Mouse (Mus musculus) liver, embryonic 16.5 days (tissue): ENCODE measurements around the gene Rb1. TPM values are rescaled to one million over a fixed set of nuclear protein-coding genes. Genes with fewer than 3 reads are reported as not detected.

Source experiments
- ATAC-seq: fragments of 200-750 bp; cut with Nextera tagmentation; 2 replicates; pipeline ENCODE4 v1.8.0; 2017; ENCODE audit warnings: low read depth, mild to moderate bottlenecking, moderate number of reproducible peaks, moderate library complexity
- H3K27ac ChIP-seq: fragments of 300-500 bp; sonication (generic); 2 replicates; pipeline ENCODE4 v1.5.1; 2014; ENCODE audit warnings: mild to moderate bottlenecking, low read length
- H3K27me3 ChIP-seq: fragments of 300-500 bp; sonication (generic); 2 replicates; pipeline ENCODE4 v1.6.1; 2014; ENCODE audit warnings: low read depth, low read length, mixed read lengths; ENCODE audit not compliant: control insufficient read depth, insufficient read depth
- H3K36me3 ChIP-seq: fragments of 300-500 bp; sonication (generic); 2 replicates; pipeline ENCODE4 v1.6.1; 2014; ENCODE audit warnings: mild to moderate bottlenecking; ENCODE audit not compliant: control insufficient read depth, insufficient read depth
- H3K4me1 ChIP-seq: fragments of 300-500 bp; sonication (generic); 2 replicates; pipeline ENCODE4 v1.6.1; 2014; ENCODE audit warnings: low read depth, low read length, mixed read lengths; ENCODE audit not compliant: control insufficient read depth
- H3K4me2 ChIP-seq: fragments of 300-500 bp; sonication (generic); 2 replicates; pipeline ENCODE4 v1.6.1; 2014; ENCODE audit warnings: low read depth, low read length, mixed read lengths
- H3K4me3 ChIP-seq: fragments of 300-500 bp; sonication (generic); 2 replicates; pipeline ENCODE4 v1.5.1; 2014; ENCODE audit warnings: low read depth, mild to moderate bottlenecking, low read length
- H3K9ac ChIP-seq: fragments of 300-500 bp; sonication (generic); 2 replicates; pipeline ENCODE4 v1.6.1; 2014; ENCODE audit warnings: low read depth, low read length
- H3K9me3 ChIP-seq: fragments of 300-500 bp; sonication (generic); replicated peaks from 2 replicates; pipeline ENCODE4 v1.6.1; 2016; ENCODE audit warnings: low read length; ENCODE audit not compliant: control insufficient read depth
- whole genome bisulfite sequencing: fragments of 180-500 bp; shearing (Covaris S2); extraction: QIAGEN DNeasy Blood & Tissue Kit; methylation state at CpG from one replicate; pipeline ENCODE4 v1.1.7; 2014; ENCODE audit not compliant: insufficient replicate concordance; 5-methylcytosine and 5-hydroxymethylcytosine counted together
- microRNA counts: library from miRNA; unstranded; fragments of <30 nt; microRNA quantifications from one replicate; lab custom pipeline; 2016
- microRNA-seq: library from miRNA; unstranded; fragments of <30 nt; microRNA quantifications from one replicate; pipeline ENCODE4, GENCODE M21; 2016
- polyA plus RNA-seq: library from polyadenylated mRNA; unstranded; fragments of >200 nt; fragmentation: Nextera tagmentation; extraction: Ambion mirVana; gene quantifications from 2 replicates; pipeline ENCODE4 v1.2.1, GENCODE M21; 2015

Gene Rb1
- polyA plus RNA-seq, 1 experiment from 2014 or later = 18.5 TPM

- H3K9ac ChIP-seq = no peak overlapping the region
- WGBS = 41% methylated on average over 5 of the region's 5 CpGs
- no peak overlapping the region for H3K4me3 ChIP-seq
- no peak overlapping the region for H3K27ac ChIP-seq
- H3K4me2 ChIP-seq = no peak overlapping the region
- H3K9me3 ChIP-seq = no peaks in the 10 kb centered on the region
- H3K27me3 ChIP-seq = no peaks in the 10 kb centered on the region
- H3K36me3 ChIP-seq = no peaks in the 10 kb centered on the region
- ATAC-seq = no peak
- H3K4me1 ChIP-seq = no peaks in the 10 kb centered on the region; the same call in 1 of the 2 replicates
These were observed 188.4 kb downstream of the Rb1 start for GRCm38 (mm10) chr14:73137234-73137633.

MicroRNAs encoded within 50 kb of the gene (microRNA counts, 519-probe panel; counts per million panel counts)
- microRNA mmu-miR-687 (lab: Ali Mortazavi, UCI) = 60.7 counts per million

Small RNA genes within 50 kb of the gene (microRNA-seq; reads per million reads assigned to microRNA genes)
- not detected for gene Mir687

Other genes with a start within 250 kb of the Rb1 start
- 19.5 and 21.4 TPM in 2 replicates for gene Rcbtb2, start 202.8 kb downstream of the Rb1 start, polyA plus RNA-seq
- gene Lpar6, start 87.9 kb downstream of the Rb1 start, polyA plus RNA-seq = 5.9 TPM in 2 replicates
- 588 and 605 TPM in 2 replicates for gene Itm2b, start 59.5 kb upstream of the Rb1 start, polyA plus RNA-seq
- gene Med4, start 184.2 kb upstream of the Rb1 start, polyA plus RNA-seq = 24.4 and 26.5 TPM in 2 replicates
- 46.9 and 49.9 TPM in 2 replicates for gene Sucla2, start 199.5 kb upstream of the Rb1 start, polyA plus RNA-seq
- gene Nudt15, start 222.4 kb upstream of the Rb1 start, polyA plus RNA-seq = 2.4 and 2.5 TPM in 2 replicates